Mouse (Mus musculus): Measurements from ENCODE around the gene Safb2.

DNA sequence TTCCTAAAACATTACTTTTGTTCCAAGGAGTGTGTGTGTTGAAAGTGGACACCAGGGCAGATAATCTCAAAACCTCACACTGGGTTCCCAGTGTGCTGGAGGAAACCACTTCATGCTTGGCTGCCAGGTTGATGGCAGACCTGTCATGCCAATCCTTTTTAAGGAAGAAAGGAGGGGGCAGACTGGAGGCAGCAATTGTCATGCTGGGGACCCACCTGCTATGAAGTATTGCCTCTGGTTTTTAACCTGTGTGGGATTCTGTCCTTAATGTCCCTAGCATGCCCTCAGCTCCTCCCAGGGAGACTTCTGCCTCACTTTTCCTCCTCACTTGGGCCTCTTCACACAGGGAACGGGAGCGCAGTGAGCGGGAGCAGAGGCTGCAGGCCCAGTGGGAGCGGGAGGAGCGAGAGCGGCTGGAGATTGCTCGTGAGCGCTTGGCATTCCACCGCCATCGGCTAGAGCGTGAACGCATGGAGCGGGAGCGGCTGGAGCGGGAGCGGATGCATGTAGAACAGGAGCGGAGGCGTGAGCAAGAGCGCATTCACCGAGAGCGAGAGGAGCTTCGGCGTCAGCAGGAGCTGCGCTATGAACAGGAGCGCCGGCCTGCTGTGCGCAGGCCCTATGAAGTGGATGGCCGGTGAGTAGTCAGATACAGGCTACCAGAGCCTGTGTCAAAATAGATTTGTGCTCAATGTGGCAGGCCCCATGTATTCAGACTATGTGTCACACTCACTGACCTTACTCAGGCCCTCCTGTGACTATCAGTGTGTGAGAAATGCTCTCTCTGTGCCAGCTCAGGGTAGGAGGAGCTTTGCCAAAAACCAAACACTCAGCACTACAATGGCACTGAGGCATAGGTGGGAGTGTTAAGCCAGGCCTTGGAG, 19.0 kb upstream of the Safb2 start:
- TF ChIP-seq CTCF (IDR thresholded peaks at IDR 0.05; ENCODE audit: borderline replicate concordance, insufficient read depth, low read length) = no peak
- no peak for TF ChIP-seq POLR2A (IDR thresholded peaks at IDR 0.05; ENCODE audit: low read depth, low read length)
